Mouse (Mus musculus) liver, embryonic 14.5 days (tissue): ENCODE measurements around the gene Gins1.

Source experiments
- CTCF ChIP-seq: IDR thresholded peaks from 2 replicates; pipeline ENCODE4 v1.5.1; 2016; ENCODE audit warnings: antibody characterized with exemption, low read depth, control low read depth
- EP300 ChIP-seq: IDR thresholded peaks from 2 replicates; pipeline ENCODE4 v1.6.1; 2016; ENCODE audit warnings: antibody characterized with exemption, low read depth

DNA sequence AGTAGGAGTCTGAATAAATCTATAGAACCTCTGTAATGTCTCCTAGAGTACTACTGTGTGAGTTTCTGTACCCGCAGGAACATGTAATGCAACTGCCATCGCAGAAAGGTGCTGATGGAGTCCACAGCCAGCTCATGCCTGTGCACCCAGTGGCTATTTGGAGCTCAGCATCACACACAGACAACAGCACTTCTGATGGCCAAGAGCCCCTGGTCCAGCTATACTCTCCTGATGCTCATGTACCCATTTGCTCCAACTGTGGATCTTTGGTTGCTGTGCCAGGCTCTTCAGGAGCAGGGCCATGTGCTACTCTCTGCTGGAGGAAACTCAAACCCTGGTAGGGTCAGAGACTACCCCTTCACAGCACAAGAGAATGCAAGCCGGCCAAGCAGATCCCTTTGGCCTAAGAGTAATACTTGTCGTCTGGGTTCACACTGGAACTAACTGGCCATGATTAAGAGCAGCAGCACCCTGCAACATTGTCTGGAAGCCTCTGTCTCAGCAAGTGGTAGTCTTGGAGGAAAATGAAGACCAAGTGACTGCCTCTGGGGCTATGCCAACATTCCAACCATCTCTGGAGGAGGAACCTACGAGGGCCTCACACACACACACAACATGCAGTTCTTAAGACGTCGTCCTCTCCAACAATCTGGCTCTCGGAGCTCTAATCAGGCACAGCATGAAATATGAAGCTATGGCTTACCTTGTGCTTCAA, 68.4 kb downstream of the Gins1 start:
- TF ChIP-seq EP300: no peak
- TF ChIP-seq CTCF: no peak
